Mouse (Mus musculus) lung, embryonic 14.5 days (tissue): ENCODE data around the gene Hnf1b. TPM values are rescaled to one million over a fixed set of nuclear protein-coding genes. Genes with fewer than 3 reads are reported as not detected.

ENCODE experiments used
- ATAC-seq: fragments of 200-750 bp; cut with Nextera tagmentation; 2 replicates; pipeline ENCODE4 v1.8.0; 2017; ENCODE audit warnings: mild to moderate bottlenecking, moderate TSS enrichment, moderate library complexity; ENCODE audit not compliant: insufficient read depth
- DNase-seq: peaks from one replicate; pipeline ENCODE4 v3.0.0-alpha.2; 2015
- H3K27ac ChIP-seq: fragments of 300-500 bp; sonication (generic); 2 replicates; pipeline ENCODE4 v1.5.1; 2014; ENCODE audit warnings: low read depth, mild to moderate bottlenecking, moderate library complexity
- H3K27me3 ChIP-seq: fragments of 300-500 bp; sonication (generic); 2 replicates; pipeline ENCODE4 v1.6.1; 2014; ENCODE audit warnings: low read length, control low read depth; ENCODE audit not compliant: insufficient read depth
- H3K36me3 ChIP-seq: fragments of 300-500 bp; sonication (generic); 2 replicates; pipeline ENCODE4 v1.6.1; 2014; ENCODE audit warnings: control low read depth; ENCODE audit not compliant: insufficient read depth
- H3K4me1 ChIP-seq: fragments of 300-500 bp; sonication (generic); 2 replicates; pipeline ENCODE4 v1.6.1; 2014; ENCODE audit warnings: antibody characterized with exemption, control low read depth; ENCODE audit not compliant: insufficient read depth
- H3K4me2 ChIP-seq: fragments of 300-500 bp; sonication (generic); 2 replicates; pipeline ENCODE4 v1.6.1; 2014; ENCODE audit warnings: mild to moderate bottlenecking
- H3K4me3 ChIP-seq: fragments of 300-500 bp; sonication (generic); 2 replicates; pipeline ENCODE4 v1.5.1; 2014; ENCODE audit warnings: low read depth, low read length
- H3K9ac ChIP-seq: fragments of 300-500 bp; sonication (generic); 2 replicates; pipeline ENCODE4 v1.6.1; 2014
- H3K9me3 ChIP-seq: fragments of 300-500 bp; sonication (generic); 2 replicates; pipeline ENCODE4 v1.6.1; 2016; ENCODE audit warnings: low read depth, low read length, control low read depth
- CTCF ChIP-seq: IDR thresholded peaks from 2 replicates; pipeline ENCODE4 v1.5.1; 2016; ENCODE audit warnings: antibody characterized with exemption, low read depth
- WGBS: fragments of 180-500 bp; shearing (Covaris S2); extraction: QIAGEN DNeasy Blood & Tissue Kit; methylation state at CpG from one replicate; pipeline ENCODE4 v1.1.7; 2014; 5-methylcytosine and 5-hydroxymethylcytosine counted together
- polyA plus RNA-seq: library from polyadenylated mRNA; unstranded; fragments of >200 nt; fragmentation: Nextera tagmentation; extraction: Ambion mirVana; gene quantifications from 2 replicates; pipeline ENCODE4 v1.2.1, GENCODE M21; 2014

Gene Hnf1b
- polyA plus RNA-seq, 1 experiment from 2014 or later: 11.4 TPM

- peak; percentile 78 for DNase-seq
- no peaks in the 10 kb centered on the region for H3K27me3 ChIP-seq
- H3K27ac ChIP-seq: peak overlapping the region; percentile 52; the same call in 1 of the 2 replicates
- WGBS: 34% methylated on average over 3 of the region's 3 CpGs
- no peak overlapping the region for H3K4me3 ChIP-seq
- TF ChIP-seq CTCF: no peak
- no peaks in the 10 kb centered on the region for H3K9me3 ChIP-seq
- peak; percentile 16; the same call in 1 of the 2 replicates for ATAC-seq
- no peak overlapping the region for H3K4me2 ChIP-seq
- H3K4me1 ChIP-seq: peaks cover 22% of the 10 kb centered on the region
- H3K9ac ChIP-seq: no peak overlapping the region
- H3K36me3 ChIP-seq: 0 out of 2 replicates have a peak, but pooled peaks cover 3% of the 10 kb centered on the region
Observed at GRCm38 (mm10) chr11:83879130-83879529, 29.3 kb downstream of the Hnf1b start.

GRCm38 (mm10) chr11:83881438-83881837 is 31.6 kb downstream of the Hnf1b start:
- WGBS: 68% methylated on average over 5 of the region's 5 CpGs
- H3K27ac ChIP-seq: no peak overlapping the region
- H3K9ac ChIP-seq: no peak overlapping the region
- H3K36me3 ChIP-seq: 0 out of 2 replicates have a peak, but pooled peaks cover 4% of the 10 kb centered on the region
- DNase-seq (no peak), ATAC-seq (no peak)
- H3K9me3 ChIP-seq: no peaks in the 10 kb centered on the region
- H3K4me2 ChIP-seq: no peak overlapping the region
- no peak for TF ChIP-seq CTCF
- H3K27me3 ChIP-seq: no peaks in the 10 kb centered on the region
- H3K4me3 ChIP-seq: no peak overlapping the region
- peaks cover 22% of the 10 kb centered on the region for H3K4me1 ChIP-seq

GRCm38 (mm10) chr11:83882552-83882951 is 32.7 kb downstream of the Hnf1b start:
- ATAC-seq (peak; percentile 75), DNase-seq (peak; percentile 74)
- Histone ChIP-seq H3K4me2 (no peak overlapping the region), H3K4me1 (peaks cover 22% of the 10 kb centered on the region), H3K27me3 (no peaks in the 10 kb centered on the region), H3K9me3 (no peaks in the 10 kb centered on the region), H3K36me3 (0 out of 2 replicates have a peak, but pooled peaks cover 4% of the 10 kb centered on the region), H3K4me3 (no peak overlapping the region), H3K27ac (peak overlapping the region; percentile 64; the same call in 1 of the 2 replicates), H3K9ac (no peak overlapping the region)
- 37% methylated on average over 6 of the region's 6 CpGs for WGBS
- TF ChIP-seq CTCF: no peak

- peak overlapping the region; percentile 64 for H3K27ac ChIP-seq
- no peaks in the 10 kb centered on the region for H3K27me3 ChIP-seq
- no peak for TF ChIP-seq CTCF
- no peaks in the 10 kb centered on the region for H3K9me3 ChIP-seq
- no peak overlapping the region for H3K4me2 ChIP-seq
- no peak overlapping the region for H3K4me3 ChIP-seq
- 40% methylated on average over 6 of the region's 6 CpGs for WGBS
- DNase-seq (no peak), ATAC-seq (no peak)
- 0 out of 2 replicates have a peak, but pooled peaks cover 4% of the 10 kb centered on the region for H3K36me3 ChIP-seq
- H3K9ac ChIP-seq: no peak overlapping the region
- peaks cover 17% of the 10 kb centered on the region for H3K4me1 ChIP-seq
Observed at GRCm38 (mm10) chr11:83883074-83883473, 33.2 kb downstream of the Hnf1b start.

GRCm38 (mm10) chr11:83883812-83884211 is 33.9 kb downstream of the Hnf1b start:
- no peak for TF ChIP-seq CTCF
- 0 out of 2 replicates have a peak, but pooled peaks cover 4% of the 10 kb centered on the region for H3K36me3 ChIP-seq
- H3K27me3 ChIP-seq: no peaks in the 10 kb centered on the region
- no peak overlapping the region for H3K4me3 ChIP-seq
- H3K27ac ChIP-seq: peak overlapping the region; percentile 64
- DNase-seq (no peak), ATAC-seq (no peak)
- WGBS: 62% methylated on average over 9 of the region's 9 CpGs
- H3K9ac ChIP-seq: no peak overlapping the region
- H3K9me3 ChIP-seq: no peaks in the 10 kb centered on the region
- no peak overlapping the region for H3K4me2 ChIP-seq
- peaks cover 12% of the 10 kb centered on the region for H3K4me1 ChIP-seq

GRCm38 (mm10) chr11:83885175-83885574 is 35.3 kb downstream of the Hnf1b start:
- 0 out of 2 replicates have a peak, but pooled peaks cover 4% of the 10 kb centered on the region for H3K36me3 ChIP-seq
- H3K9me3 ChIP-seq: no peaks in the 10 kb centered on the region
- no peak overlapping the region for H3K4me3 ChIP-seq
- DNase-seq (no peak), ATAC-seq (no peak)
- H3K9ac ChIP-seq: no peak overlapping the region
- H3K27ac ChIP-seq: no peak overlapping the region
- peaks cover 3% of the 10 kb centered on the region; the same call in 1 of the 2 replicates for H3K4me1 ChIP-seq
- 58% methylated on average over 8 of the region's 8 CpGs for WGBS
- no peak overlapping the region for H3K4me2 ChIP-seq
- H3K27me3 ChIP-seq: no peaks in the 10 kb centered on the region
- TF ChIP-seq CTCF: no peak

GRCm38 (mm10) chr11:83886746-83887145 is 36.9 kb downstream of the Hnf1b start:
- no peak for TF ChIP-seq CTCF
- Histone ChIP-seq H3K4me1 (peaks cover 6% of the 10 kb centered on the region; the same call in 1 of the 2 replicates), H3K9me3 (no peaks in the 10 kb centered on the region), H3K4me3 (no peak overlapping the region), H3K27ac (no peak overlapping the region), H3K9ac (no peak overlapping the region), H3K27me3 (no peaks in the 10 kb centered on the region), H3K4me2 (no peak overlapping the region), H3K36me3 (0 out of 2 replicates have a peak, but pooled peaks cover 4% of the 10 kb centered on the region)
- ATAC-seq: no peak
- no peak for DNase-seq
- 55% methylated on average over 3 of the region's 3 CpGs for WGBS

- WGBS: 22% methylated on average over 6 of the region's 6 CpGs
- ATAC-seq (peak; percentile 85), DNase-seq (peak; percentile 71)
- Histone ChIP-seq H3K4me1 (0 out of 2 replicates have a peak, but pooled peaks cover 8% of the 10 kb centered on the region), H3K27ac (peak overlapping the region; percentile 46; the same call in 1 of the 2 replicates), H3K36me3 (no peaks in the 10 kb centered on the region), H3K9ac (no peak overlapping the region), H3K27me3 (no peaks in the 10 kb centered on the region), H3K4me2 (no peak overlapping the region), H3K4me3 (no peak overlapping the region), H3K9me3 (no peaks in the 10 kb centered on the region)
- no peak for TF ChIP-seq CTCF
Observed at GRCm38 (mm10) chr11:83891366-83891765, 41.5 kb downstream of the Hnf1b start.
